Mouse (Mus musculus) brain, embryonic 14.5 days (tissue): ENCODE data around the gene Srsf4. TPM values are rescaled to one million over a fixed set of nuclear protein-coding genes. Genes with fewer than 3 reads are reported as not detected.

ENCODE experiments used
- DNase-seq: peaks from one replicate; pipeline ENCODE4 v3.0.0-alpha.2; 2011; ENCODE audit warnings: low read depth
- CTCF ChIP-seq: fragments of 200-500 bp; IDR thresholded peaks from 2 replicates; pipeline ENCODE4 v1.5.1; 2012; ENCODE audit warnings: inconsistent platforms, mild to moderate bottlenecking, moderate library complexity, borderline replicate concordance; ENCODE audit not compliant: insufficient read depth, insufficient read length; ENCODE audit errors: extremely low read depth
- POLR2A ChIP-seq: fragments of 200-500 bp; IDR thresholded peaks from 2 replicates; pipeline ENCODE4 v1.6.1; 2012; ENCODE audit warnings: mild to moderate bottlenecking, inconsistent platforms, borderline replicate concordance; ENCODE audit not compliant: poor library complexity, insufficient read depth, insufficient read length, severe bottlenecking; ENCODE audit errors: extremely low read depth
- polyA plus RNA-seq: library from polyadenylated mRNA; depleted of rRNA; stranded (reverse); fragments of >200 nt; gene quantifications from 2 replicates; pipeline ENCODE4 v1.2.3, GENCODE M21; 2012; rRNA removed

The Srsf4 gene
- 93.0 and 117 TPM in 2 replicates for polyA plus RNA-seq

GRCm38 (mm10) chr4:131873293-131874168 lies at the start of gene Srsf4:
Srsf4 (plus strand) TSS chr4:131873617.
- DNase-seq: peak; percentile 99
- TF ChIP-seq POLR2A (peak; percentile 89), CTCF (no peak)

GRCm38 (mm10) chr4:131824939-131825338 lies 48.5 kb upstream of the Srsf4 start:
- TF ChIP-seq CTCF: no peak
- TF ChIP-seq POLR2A: no peak
- DNase-seq: no peak

- no peak for DNase-seq
- TF ChIP-seq POLR2A (no peak), CTCF (peak; percentile 58; the same call in 1 of the 2 replicates)
Observed at GRCm38 (mm10) chr4:131825830-131826229, 47.6 kb upstream of the Srsf4 start.

- DNase-seq: peak; percentile 78
- TF ChIP-seq CTCF (no peak), POLR2A (no peak)
Observed at GRCm38 (mm10) chr4:131826905-131827304, 46.5 kb upstream of the Srsf4 start.

GRCm38 (mm10) chr4:131829123-131829522 lies 44.3 kb upstream of the Srsf4 start:
- TF ChIP-seq POLR2A (no peak), CTCF (no peak)
- no peak for DNase-seq

GRCm38 (mm10) chr4:131831546-131832045 lies 41.8 kb upstream of the Srsf4 start:
- TF ChIP-seq POLR2A (no peak), CTCF (no peak)
- DNase-seq: no peak

GRCm38 (mm10) chr4:131832759-131833407 lies 40.5 kb upstream of the Srsf4 start:
- DNase-seq: no peak
- no peak for TF ChIP-seq CTCF
- TF ChIP-seq POLR2A: no peak

GRCm38 (mm10) chr4:131833971-131834609 lies 39.3 kb upstream of the Srsf4 start:
- TF ChIP-seq POLR2A (no peak), CTCF (peak; percentile 39; the same call in 1 of the 2 replicates)
- DNase-seq: peak; percentile 56

GRCm38 (mm10) chr4:131836351-131836881 lies 37.0 kb upstream of the Srsf4 start:
- peak; percentile 42 for DNase-seq
- no peak for TF ChIP-seq POLR2A
- TF ChIP-seq CTCF: no peak

- peak; percentile 47 for DNase-seq
- TF ChIP-seq CTCF: no peak
- no peak for TF ChIP-seq POLR2A
Observed at GRCm38 (mm10) chr4:131836891-131837491, 36.4 kb upstream of the Srsf4 start.
